Mouse (Mus musculus): ENCODE measurements around the gene Xkr7. TPM values are rescaled to one million over a fixed set of nuclear protein-coding genes. Genes with fewer than 3 reads are reported as not detected.

Xkr7 gene
- polyA plus RNA-seq, 1 experiment from 2014 or later: not detected

GRCm38 (mm10) chr2:153083275-153083674, 51.6 kb downstream of the Xkr7 start:
- no peak overlapping the region for H3K27ac ChIP-seq
- 79% methylated on average over 8 of the region's 8 CpGs for WGBS
- 0 out of 2 replicates have a peak, but pooled peaks cover 8% of the 10 kb centered on the region for H3K4me1 ChIP-seq
- ATAC-seq (ENCODE audit: borderline replicate concordance, extremely low read depth, low FRiP score, low TSS enrichment): no peak
- no peaks in the 10 kb centered on the region for H3K9me3 ChIP-seq
- no peak overlapping the region for H3K9ac ChIP-seq
- H3K36me3 ChIP-seq: no peaks in the 10 kb centered on the region
- H3K4me3 ChIP-seq: no peak overlapping the region
- H3K27me3 ChIP-seq: no peaks in the 10 kb centered on the region
- H3K4me2 ChIP-seq: no peak overlapping the region

DNA sequence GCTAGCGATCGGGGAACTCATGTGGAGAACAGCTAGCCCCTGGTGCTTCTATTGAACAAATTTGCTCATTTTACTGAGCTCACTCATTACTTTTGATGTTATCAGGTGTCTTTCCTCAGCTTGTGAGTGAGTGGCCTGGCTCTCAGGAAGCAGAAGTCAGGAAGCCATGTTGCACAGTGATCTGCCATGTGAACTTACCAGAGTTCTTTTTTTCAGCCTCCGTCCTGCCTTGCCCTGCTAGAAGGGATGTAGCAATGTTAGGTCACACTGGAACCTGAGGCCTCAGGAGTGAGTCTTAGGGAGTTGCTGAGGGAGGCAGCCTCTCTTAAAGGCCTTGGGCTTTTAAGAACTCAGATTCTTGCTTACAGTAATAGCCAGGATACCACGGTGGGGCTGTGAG, 52.2 kb downstream of the Xkr7 start:
- no peak overlapping the region for H3K9ac ChIP-seq
- H3K9me3 ChIP-seq: no peaks in the 10 kb centered on the region
- H3K4me2 ChIP-seq: no peak overlapping the region
- 0 out of 2 replicates have a peak, but pooled peaks cover 8% of the 10 kb centered on the region for H3K4me1 ChIP-seq
- no peaks in the 10 kb centered on the region for H3K36me3 ChIP-seq
- H3K27me3 ChIP-seq: no peaks in the 10 kb centered on the region
- 67% methylated on average over 4 of the region's 4 CpGs for WGBS
- no peak for ATAC-seq (ENCODE audit: borderline replicate concordance, extremely low read depth, low FRiP score, low TSS enrichment)
- no peak overlapping the region for H3K4me3 ChIP-seq
- peak overlapping the region; percentile 35 for H3K27ac ChIP-seq

GRCm38 (mm10) chr2:153084261-153084976, 52.8 kb downstream of the Xkr7 start:
- WGBS: 47% methylated on average over 7 of the region's 7 CpGs
- Histone ChIP-seq H3K27me3 (no peaks in the 10 kb centered on the region), H3K4me1 (0 out of 2 replicates have a peak, but pooled peaks cover 8% of the 10 kb centered on the region), H3K36me3 (no peaks in the 10 kb centered on the region), H3K27ac (peak overlapping the region; percentile 35; the same call in 1 of the 2 replicates), H3K9ac (no peak overlapping the region), H3K4me3 (no peak overlapping the region), H3K4me2 (no peak overlapping the region), H3K9me3 (no peaks in the 10 kb centered on the region)
- ATAC-seq (ENCODE audit: borderline replicate concordance, extremely low read depth, low FRiP score, low TSS enrichment): 0 out of 2 replicates have a peak, but pooled peaks have one; percentile 27

- WGBS: 76% methylated on average over 6 of the region's 6 CpGs
Measured at GRCm38 (mm10) chr2:153085556-153085955, 53.9 kb downstream of the Xkr7 start.

DNA sequence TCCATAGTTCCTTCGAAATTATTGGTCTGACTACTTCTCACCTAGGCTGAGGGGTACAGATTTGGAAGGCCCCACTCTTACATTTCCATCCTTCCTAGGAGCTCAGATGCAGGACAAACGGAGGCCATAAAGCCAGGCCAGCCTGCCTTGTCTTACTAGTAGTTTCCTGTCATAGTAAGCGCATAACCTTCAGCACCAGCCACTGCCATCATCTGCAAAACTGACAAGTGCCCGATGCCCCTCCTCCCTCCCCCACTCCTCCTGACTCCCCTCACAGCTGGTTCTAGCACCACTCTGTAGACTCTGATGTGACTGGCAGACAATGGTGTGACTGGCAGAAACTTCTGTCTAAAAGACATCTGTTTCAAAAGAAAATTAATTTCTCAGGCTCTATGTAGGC, 54.5 kb downstream of the Xkr7 start:
- H3K4me2 ChIP-seq: no peak overlapping the region
- H3K27me3 ChIP-seq: no peaks in the 10 kb centered on the region
- 83% methylated on average over 4 of the region's 4 CpGs for WGBS
- H3K27ac ChIP-seq: no peak overlapping the region
- no peak overlapping the region for H3K9ac ChIP-seq
- no peaks in the 10 kb centered on the region for H3K36me3 ChIP-seq
- no peaks in the 10 kb centered on the region for H3K9me3 ChIP-seq
- H3K4me1 ChIP-seq: 0 out of 2 replicates have a peak, but pooled peaks cover 8% of the 10 kb centered on the region
- no peak overlapping the region for H3K4me3 ChIP-seq
- no peak for ATAC-seq (ENCODE audit: borderline replicate concordance, extremely low read depth, low FRiP score, low TSS enrichment)

More at GRCm38 (mm10) chr2:153085556-153085955, 53.9 kb downstream of the Xkr7 start:
- H3K9ac ChIP-seq: no peak overlapping the region
- H3K27ac ChIP-seq: no peak overlapping the region
- no peaks in the 10 kb centered on the region for H3K9me3 ChIP-seq
- no peaks in the 10 kb centered on the region for H3K27me3 ChIP-seq
- H3K4me1 ChIP-seq: 0 out of 2 replicates have a peak, but pooled peaks cover 8% of the 10 kb centered on the region
- no peak overlapping the region for H3K4me3 ChIP-seq
- H3K36me3 ChIP-seq: no peaks in the 10 kb centered on the region
- ATAC-seq (ENCODE audit: borderline replicate concordance, extremely low read depth, low FRiP score, low TSS enrichment): no peak
- H3K4me2 ChIP-seq: no peak overlapping the region

DNA sequence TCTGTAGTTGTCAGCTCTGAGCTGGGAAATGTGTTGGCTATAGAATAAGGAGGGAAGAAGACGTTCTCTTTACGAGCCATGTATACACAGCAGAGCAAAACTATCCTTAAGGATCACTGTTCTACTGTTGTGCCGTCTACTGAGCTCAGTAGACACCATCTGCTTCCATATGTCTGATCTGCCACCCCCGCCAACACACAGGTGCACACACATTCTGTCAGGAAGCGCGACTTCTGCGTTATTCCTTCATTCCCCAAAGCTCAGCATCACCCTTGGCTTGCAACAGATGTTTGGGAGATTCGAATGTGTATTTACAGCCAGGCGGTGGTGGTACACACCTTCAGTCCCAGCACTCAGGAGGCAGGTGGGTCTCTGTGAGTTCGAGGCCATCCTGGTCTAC, 55.4 kb downstream of the Xkr7 start:
- Histone ChIP-seq H3K9ac (no peak overlapping the region), H3K36me3 (no peaks in the 10 kb centered on the region), H3K4me2 (no peak overlapping the region), H3K27ac (no peak overlapping the region), H3K4me3 (no peak overlapping the region), H3K4me1 (0 out of 2 replicates have a peak, but pooled peaks cover 8% of the 10 kb centered on the region), H3K27me3 (no peaks in the 10 kb centered on the region), H3K9me3 (no peaks in the 10 kb centered on the region)
- 86% methylated on average over 10 of the region's 10 CpGs for WGBS
- ATAC-seq (ENCODE audit: borderline replicate concordance, extremely low read depth, low FRiP score, low TSS enrichment): no peak

GRCm38 (mm10) chr2:153089316-153089715, 57.7 kb downstream of the Xkr7 start:
- H3K27ac ChIP-seq: no peak overlapping the region
- H3K9ac ChIP-seq: no peak overlapping the region
- H3K27me3 ChIP-seq: no peaks in the 10 kb centered on the region
- ATAC-seq (ENCODE audit: borderline replicate concordance, extremely low read depth, low FRiP score, low TSS enrichment): no peak
- H3K4me2 ChIP-seq: no peak overlapping the region
- WGBS: 49% methylated on average over 2 of the region's 2 CpGs
- H3K4me1 ChIP-seq: 0 out of 2 replicates have a peak, but pooled peaks cover under 1% of the 10 kb centered on the region
- H3K36me3 ChIP-seq: no peaks in the 10 kb centered on the region
- no peak overlapping the region for H3K4me3 ChIP-seq
- no peaks in the 10 kb centered on the region for H3K9me3 ChIP-seq

DNA sequence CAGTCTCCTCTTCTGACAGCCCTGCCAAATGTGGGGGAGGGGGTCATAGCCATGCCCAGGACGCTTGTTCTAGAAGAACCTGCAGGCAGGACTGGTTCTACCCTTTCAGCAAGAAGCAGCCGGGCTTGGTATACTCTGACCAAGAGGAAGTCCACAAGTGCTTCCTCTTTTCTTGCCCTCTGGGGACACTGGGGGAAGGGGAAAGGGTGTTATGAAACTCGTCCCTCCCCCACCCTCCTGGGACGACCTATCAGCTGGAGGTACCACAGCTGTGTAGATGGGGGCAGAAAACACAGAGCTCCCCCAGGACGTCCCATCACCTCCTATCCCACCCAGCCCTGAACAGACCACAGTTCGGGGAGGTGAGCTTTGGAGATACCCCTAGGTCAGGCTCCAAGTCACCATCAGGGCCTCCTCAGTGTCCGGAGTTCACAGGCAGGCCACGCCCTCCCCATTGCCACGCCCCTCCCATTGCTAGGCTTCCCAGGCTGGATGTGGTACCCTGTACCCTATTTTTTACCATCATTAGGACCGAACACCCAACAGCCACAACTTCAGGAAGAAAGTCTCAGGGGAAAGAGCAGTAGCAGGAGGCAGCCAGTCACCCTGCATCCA, 59.0 kb downstream of the Xkr7 start:
- no peak overlapping the region for H3K27ac ChIP-seq
- ATAC-seq (ENCODE audit: borderline replicate concordance, extremely low read depth, low FRiP score, low TSS enrichment): peak; percentile 39; the same call in 1 of the 2 replicates
- H3K4me2 ChIP-seq: no peak overlapping the region

More for the DNA sequence above, 59.0 kb downstream of the Xkr7 start:
- no peaks in the 10 kb centered on the region for H3K4me1 ChIP-seq
- H3K36me3 ChIP-seq: no peaks in the 10 kb centered on the region
- H3K4me3 ChIP-seq: no peak overlapping the region
- 26% methylated on average over 10 of the region's 10 CpGs for WGBS
- no peaks in the 10 kb centered on the region for H3K27me3 ChIP-seq
- H3K9ac ChIP-seq: no peak overlapping the region
- no peaks in the 10 kb centered on the region for H3K9me3 ChIP-seq

Other genes starting within 250 kb of the Xkr7 start
- 101 and 107 TPM in 2 replicates for gene Bcl2l1, start 200.1 kb upstream of the Xkr7 start, polyA plus RNA-seq (2015; fragmentation: Nextera tagmentation; extraction: Ambion mirVana)
- 92.1 and 94.7 TPM in 2 replicates for gene Tpx2, start 183.9 kb upstream of the Xkr7 start, polyA plus RNA-seq (2015; fragmentation: Nextera tagmentation; extraction: Ambion mirVana)
- 0.05 TPM in 2 replicates for gene Mylk2, start 120.5 kb upstream of the Xkr7 start, polyA plus RNA-seq (2015; fragmentation: Nextera tagmentation; extraction: Ambion mirVana)
- gene Foxs1, start 98.6 kb upstream of the Xkr7 start, polyA plus RNA-seq (2015; fragmentation: Nextera tagmentation; extraction: Ambion mirVana): 7.6 and 8.6 TPM in 2 replicates
- 0.13 and 0.30 TPM in 2 replicates for gene Dusp15, start 80.2 kb upstream of the Xkr7 start, polyA plus RNA-seq (2015; fragmentation: Nextera tagmentation; extraction: Ambion mirVana)
- gene Ttll9, start 69.4 kb upstream of the Xkr7 start, polyA plus RNA-seq (2015; fragmentation: Nextera tagmentation; extraction: Ambion mirVana): 0.67 and 1.1 TPM in 2 replicates
- gene Pdrg1, start 16.4 kb upstream of the Xkr7 start, polyA plus RNA-seq (2015; fragmentation: Nextera tagmentation; extraction: Ambion mirVana): 106 and 117 TPM in 2 replicates
- gene Ccm2l, start 34.1 kb downstream of the Xkr7 start, polyA plus RNA-seq (2015; fragmentation: Nextera tagmentation; extraction: Ambion mirVana): 5.3 TPM in 2 replicates
- gene Hck, start 76.6 kb downstream of the Xkr7 start, polyA plus RNA-seq (2015; fragmentation: Nextera tagmentation; extraction: Ambion mirVana): 4.4 and 4.7 TPM in 2 replicates
- 77.0 and 79.1 TPM in 2 replicates for gene Tm9sf4, start 129.5 kb downstream of the Xkr7 start, polyA plus RNA-seq (2015; fragmentation: Nextera tagmentation; extraction: Ambion mirVana)
- gene Tspyl3, start 193.6 kb downstream of the Xkr7 start, polyA plus RNA-seq (2015; fragmentation: Nextera tagmentation; extraction: Ambion mirVana): 8.2 and 8.9 TPM in 2 replicates
- 12.9 and 13.0 TPM in 2 replicates for gene Plagl2, start 209.6 kb downstream of the Xkr7 start, polyA plus RNA-seq (2015; fragmentation: Nextera tagmentation; extraction: Ambion mirVana)
- gene Pofut1, start 209.7 kb downstream of the Xkr7 start, polyA plus RNA-seq (2015; fragmentation: Nextera tagmentation; extraction: Ambion mirVana): 5.8 and 6.1 TPM in 2 replicates

All from lung, embryonic 15.5 days (tissue).